Mouse (Mus musculus) MEL-GATA-1-ER (cell line): ENCODE data around the gene Auts2.

Experiments used
- DNase-seq: peaks from one replicate; pipeline ENCODE4 v3.0.0-alpha.2; 2012; ENCODE audit warnings: low read depth; ENCODE audit errors: extremely low read depth

The Auts2 gene

GRCm38 (mm10) chr5:132186659-132187058 lies 356.5 kb downstream of the Auts2 start:
- no peak for DNase-seq

DNA sequence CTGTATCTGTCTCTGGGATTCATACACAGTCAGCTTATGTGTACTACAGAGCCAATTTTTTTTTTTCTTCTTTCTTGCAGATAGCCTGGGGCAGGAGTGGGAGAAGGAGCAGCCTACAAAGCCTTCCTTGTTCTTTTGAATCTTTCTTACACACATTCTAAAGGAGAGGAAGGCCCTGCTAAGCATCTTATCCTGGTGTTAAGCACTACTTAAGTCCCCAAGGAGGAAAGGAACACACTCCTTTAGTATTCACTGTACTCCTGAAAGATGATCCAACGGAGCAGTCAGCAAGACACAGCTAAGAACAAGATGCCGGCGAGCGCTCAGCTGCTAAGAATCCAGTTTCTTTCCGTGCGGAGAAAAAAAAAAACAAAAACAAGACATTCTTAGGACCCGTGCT lies 356.9 kb downstream of the Auts2 start:
- DNase-seq, result no peak

DNA sequence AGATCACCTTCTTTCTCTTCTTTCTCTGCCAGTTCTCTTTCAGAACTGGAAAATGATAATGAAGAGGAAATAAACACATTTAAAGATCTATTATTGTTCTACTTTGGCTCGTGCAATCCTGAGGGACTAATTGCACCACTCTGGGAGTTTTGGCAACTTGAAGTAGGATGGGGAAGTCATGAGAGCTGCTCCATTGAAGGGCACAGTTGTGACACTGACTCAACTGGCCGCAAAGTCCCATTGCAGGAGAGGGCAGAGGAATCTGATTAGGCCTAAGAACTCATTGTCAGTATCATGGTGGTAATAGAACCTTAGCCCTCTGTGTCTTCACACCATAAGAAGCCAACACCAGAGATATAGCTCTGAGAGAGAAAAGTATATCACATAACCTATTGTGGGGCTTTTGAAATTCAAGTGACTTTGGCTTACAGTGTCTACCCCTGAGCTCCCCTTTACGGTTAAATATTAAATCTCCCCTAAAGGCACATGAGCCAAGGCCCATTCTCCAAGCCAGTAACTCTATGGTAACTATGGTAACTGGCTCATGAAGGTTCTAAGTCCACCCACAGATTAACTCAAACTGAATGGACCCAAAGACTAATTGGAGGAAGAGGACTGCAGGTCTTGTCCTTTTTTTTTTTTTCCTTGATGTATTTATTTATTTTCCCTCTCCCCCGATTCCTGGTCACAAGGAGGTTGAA lies 358.6 kb downstream of the Auts2 start:
- no peak for DNase-seq

GRCm38 (mm10) chr5:132182077-132182476 lies 361.1 kb downstream of the Auts2 start:
- DNase-seq, result no peak

DNA sequence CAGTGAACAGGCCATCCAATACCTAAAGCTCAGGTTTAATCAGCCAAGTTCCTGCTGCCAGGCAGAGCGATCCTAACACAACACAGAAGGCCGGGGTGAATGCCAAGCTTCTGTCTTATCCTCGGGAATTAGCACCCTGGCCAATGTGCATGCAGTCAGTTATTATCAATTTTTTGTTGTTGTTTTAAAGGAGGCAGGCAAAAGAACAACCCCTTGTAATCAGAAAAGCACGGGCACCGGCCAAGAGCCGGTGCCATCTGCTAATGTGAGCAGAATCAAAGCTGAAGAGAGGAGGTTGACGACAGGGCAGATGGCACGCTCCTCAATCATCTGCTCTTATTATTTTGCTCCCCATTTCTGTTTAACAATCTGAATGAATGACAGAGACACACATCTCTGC lies 373.1 kb downstream of the Auts2 start:
- no peak for DNase-seq

- DNase-seq, result no peak
Observed at GRCm38 (mm10) chr5:132168805-132169204, 374.3 kb downstream of the Auts2 start.

DNA sequence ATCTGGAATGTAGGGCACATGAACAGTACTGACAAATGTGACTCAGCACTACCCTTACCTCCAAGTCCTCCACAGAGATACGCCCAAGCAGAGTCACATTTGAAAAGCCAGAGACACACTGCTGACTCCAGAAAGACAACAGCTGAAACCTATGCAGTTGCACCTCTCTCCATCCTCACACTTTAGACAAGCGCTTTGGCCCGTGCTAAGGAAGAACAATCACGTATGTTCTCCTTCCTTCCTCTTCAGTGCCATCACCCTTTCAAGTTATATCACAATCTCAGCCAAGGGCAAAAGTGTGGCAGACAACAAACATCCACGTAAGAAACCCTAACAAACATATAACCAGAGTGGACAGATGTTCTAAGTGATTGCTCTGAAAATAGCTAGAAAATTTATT lies 374.9 kb downstream of the Auts2 start:
- no peak for DNase-seq

- no peak for DNase-seq
Observed at GRCm38 (mm10) chr5:132166559-132166958, 376.6 kb downstream of the Auts2 start.

DNA sequence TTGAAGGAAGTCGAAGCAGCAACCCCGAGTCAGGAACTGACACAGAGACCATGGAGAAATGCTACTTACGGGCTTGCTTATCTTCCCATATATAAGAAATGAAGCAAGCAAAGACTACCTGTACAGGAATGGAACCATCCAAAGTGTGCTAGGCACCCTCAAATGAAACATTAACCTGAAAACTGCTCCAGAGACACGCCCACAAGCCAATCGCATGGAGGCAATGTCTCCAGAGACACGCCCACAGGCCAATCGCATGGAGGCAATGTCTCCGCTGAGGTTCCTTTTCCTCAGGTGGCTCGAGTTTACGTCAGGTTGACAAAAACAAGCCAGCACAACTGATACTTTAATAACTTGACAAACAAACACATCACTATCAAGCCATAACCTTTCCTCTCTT lies 379.2 kb downstream of the Auts2 start:
- no peak for DNase-seq

DNA sequence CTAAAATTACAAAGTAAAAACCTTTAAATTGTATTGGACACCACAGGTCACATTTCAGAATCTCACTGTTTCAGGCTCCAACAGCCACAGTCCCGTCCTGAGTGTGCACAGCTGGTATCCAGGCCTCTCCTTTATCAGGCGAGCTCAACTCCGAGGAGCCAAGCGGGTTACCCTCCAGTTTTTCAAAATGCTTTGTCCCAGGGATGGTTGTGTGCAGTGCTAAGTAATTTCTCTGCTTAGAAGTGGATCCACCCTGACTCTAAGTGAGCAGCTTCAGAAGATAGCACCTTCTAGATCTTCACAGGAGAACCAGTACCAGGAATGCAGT lies 381.0 kb downstream of the Auts2 start:
- DNase-seq, result no peak

- DNase-seq, result no peak
Observed at GRCm38 (mm10) chr5:132161338-132162205, 381.6 kb downstream of the Auts2 start.

- no peak for DNase-seq
Observed at GRCm38 (mm10) chr5:132144181-132144580, 399.0 kb downstream of the Auts2 start.

GRCm38 (mm10) chr5:132140816-132141215 lies 402.3 kb downstream of the Auts2 start:
- no peak for DNase-seq

DNA sequence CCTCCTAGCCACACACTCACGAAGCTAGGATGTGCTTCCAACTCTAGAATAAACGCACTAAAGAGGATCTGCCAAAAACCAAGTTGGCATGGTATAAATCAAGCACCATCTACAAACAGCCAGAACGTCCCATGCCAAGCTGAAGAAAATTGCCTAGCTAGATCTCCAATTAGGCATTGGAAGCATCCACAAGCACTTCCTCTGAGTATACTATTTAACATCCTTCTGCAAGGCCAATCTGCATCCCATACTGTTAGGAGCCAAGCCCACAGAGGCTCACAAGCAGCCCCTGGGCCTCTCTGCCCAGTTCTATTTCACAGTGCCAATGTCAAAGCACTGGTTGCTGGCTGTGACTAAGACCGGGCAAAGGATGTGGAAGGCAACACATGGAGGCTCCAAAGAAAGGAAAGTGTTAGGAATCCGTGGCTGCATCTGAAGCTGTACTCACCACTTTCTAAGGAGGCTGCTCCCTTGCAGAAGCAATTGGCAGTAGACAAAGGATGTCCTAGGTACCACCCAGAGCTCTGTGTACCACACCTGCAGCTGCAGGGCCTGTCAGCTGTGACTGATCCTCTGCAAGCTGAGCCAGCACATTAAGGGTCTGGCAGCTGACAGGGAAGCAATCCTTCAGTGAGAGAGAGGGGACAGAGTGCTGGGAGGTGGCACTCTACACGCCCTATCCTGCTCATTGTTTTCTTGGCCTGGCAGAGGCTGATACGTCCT lies 407.0 kb downstream of the Auts2 start:
- DNase-seq, result no peak

GRCm38 (mm10) chr5:132131948-132132347 lies 411.2 kb downstream of the Auts2 start:
- no peak for DNase-seq

GRCm38 (mm10) chr5:132130577-132130976 lies 412.6 kb downstream of the Auts2 start:
- no peak for DNase-seq

- DNase-seq, result no peak
Observed at GRCm38 (mm10) chr5:132126626-132127025, 416.5 kb downstream of the Auts2 start.

- DNase-seq, result no peak
Observed at GRCm38 (mm10) chr5:132115631-132116030, 427.5 kb downstream of the Auts2 start.

DNA sequence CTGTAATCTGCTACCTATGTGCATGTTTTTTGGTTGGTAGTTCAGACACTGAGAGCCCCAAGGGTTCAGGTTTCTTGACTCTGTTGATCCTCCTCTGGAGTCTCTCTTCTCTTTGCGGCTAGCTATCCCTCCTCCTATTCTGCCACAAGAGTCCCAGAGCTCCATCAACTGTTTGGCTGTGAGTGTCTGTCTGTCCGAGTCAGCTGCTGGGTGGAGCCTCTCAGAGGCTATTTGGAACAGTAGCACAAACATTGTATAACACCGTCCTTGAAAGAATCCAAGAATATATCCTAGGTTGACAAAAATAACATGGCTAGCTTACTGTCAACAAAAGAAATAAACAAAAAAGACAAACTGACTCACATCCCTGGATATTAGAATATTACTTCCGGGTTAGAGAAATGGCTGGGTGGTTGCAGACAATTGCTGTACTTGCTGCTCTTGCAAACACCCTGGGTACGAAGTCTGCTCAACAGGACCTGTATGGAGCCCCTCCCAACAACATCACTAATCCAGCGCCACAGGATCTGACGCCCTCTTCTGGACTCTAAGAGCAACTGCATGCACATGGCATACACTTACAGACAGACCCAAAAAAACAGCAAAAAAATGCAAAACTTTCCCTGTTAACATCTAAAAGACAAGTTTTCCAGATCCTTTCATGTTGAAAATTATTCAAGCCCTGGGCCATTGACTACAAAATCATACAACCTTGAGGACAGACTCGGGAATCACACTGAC lies 428.4 kb downstream of the Auts2 start:
- no peak for DNase-seq

DNA sequence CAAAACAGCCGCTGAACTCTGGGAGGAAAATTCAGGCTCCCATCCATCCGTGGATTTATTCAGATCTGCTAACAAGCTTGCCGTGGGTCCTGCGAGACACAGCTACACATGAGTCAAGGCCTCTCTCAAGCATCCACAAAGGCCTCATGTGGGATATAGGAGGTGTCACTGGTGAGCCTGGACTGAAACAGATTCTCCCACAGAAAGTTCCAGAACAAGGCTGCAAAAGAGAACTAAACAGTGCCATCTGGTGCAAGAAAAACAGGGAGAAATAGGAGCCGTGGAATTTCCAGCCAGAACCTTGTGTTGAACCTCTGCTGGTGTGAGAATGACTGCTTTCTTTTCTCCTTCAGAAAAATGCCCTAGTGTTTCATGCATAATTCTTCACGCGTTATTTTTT lies 429.7 kb downstream of the Auts2 start:
- no peak for DNase-seq

DNA sequence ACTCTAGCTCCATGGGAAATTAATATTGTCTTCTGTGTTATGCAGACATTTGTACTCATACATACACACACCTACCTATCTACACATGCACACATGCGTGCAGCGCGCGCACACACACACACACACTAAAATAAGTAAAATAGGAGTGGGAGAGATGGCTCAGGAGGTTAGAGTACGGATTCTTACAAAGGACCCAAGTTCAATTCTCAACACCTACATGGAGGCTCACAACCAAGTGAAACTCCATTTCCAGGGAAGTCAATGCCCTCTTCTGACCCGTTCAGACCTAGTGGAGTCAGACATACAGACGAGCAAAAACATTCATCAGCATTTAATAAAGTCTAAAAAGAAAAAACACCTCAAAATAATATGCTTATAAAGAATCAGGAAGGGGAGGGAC lies 430.5 kb downstream of the Auts2 start:
- DNase-seq, result no peak

DNA sequence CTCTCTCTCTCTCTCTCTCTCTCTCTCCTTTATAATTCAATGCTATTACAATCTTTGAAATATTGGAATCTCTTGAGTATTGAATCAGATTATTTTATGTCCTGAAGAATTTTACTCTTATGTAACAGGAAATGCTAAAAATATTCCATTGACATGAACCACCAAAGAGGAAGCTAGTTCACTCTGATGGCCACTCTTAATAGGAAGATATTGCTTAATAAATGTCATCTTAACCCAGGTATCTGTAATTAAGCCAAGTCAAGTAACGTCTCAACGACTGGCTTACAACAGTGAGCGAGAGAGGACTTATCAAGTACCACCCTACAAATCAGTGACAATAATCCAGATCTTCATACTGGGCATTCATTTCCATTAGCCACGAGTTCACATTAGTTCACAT lies 440.7 kb downstream of the Auts2 start:
- no peak for DNase-seq
